Mouse (Mus musculus): Measurements from ENCODE around the gene Aym1. TPM values are rescaled to one million over a fixed set of nuclear protein-coding genes. Genes with fewer than 3 reads are reported as not detected.
A peak's percentile ranks its signal among the peaks of the same experiment; 100 is the strongest.

Aym1 gene
- polyA plus RNA-seq, 1 experiment = not detected

DNA sequence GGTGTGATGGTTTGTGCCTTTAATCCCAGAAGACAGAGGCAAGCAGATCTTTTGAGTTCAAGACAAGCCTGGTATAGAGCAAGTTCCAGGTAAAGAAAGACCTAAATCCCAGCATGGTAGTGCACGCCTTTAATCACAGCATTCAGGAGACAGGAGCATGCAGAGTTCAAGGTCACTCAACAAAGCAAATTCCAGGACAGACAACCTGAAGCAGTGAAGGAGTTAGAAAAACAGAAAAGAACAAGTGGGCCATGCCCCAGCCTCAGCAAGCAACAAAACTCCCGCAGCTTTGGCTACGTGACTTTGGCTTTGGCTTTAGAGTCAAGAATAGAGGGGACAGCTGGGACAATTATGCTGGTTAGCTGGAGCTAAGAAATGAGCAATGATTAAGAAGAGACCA, 26.9 kb upstream of the Aym1 start:
- WGBS = 72% methylated on average over 3 of the region's 3 CpGs
- H3K27ac ChIP-seq (ENCODE audit: insufficient read depth, low read depth, low read length) = no peak overlapping the region

DNA sequence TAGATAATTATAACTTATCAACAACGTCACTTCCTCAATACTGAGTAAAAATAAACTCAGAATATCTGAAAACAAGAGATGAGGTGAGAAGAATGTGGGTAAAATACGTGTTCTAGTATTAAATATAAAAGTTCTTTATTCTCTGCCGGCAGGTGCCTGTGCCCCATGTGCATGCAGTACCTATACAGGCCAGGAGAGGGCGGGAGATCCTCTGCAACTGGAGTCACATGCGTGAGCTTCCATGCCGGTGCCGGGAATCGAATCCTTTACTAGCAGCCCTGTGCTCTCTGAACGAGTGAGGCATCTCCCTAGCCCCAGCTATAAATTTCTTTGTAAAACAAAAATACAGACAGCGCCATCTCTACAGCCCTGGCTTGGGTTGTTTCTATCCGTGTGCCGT, 24.9 kb upstream of the Aym1 start:
- WGBS = 45% methylated on average over 12 of the region's 12 CpGs
- Histone ChIP-seq H3K27ac (ENCODE audit: insufficient read depth, low read depth, low read length) (no peak overlapping the region), H3K36me3 (ENCODE audit: control insufficient read depth, insufficient read depth, low read length) (no peaks in the 10 kb centered on the region), H3K4me1 (ENCODE audit: control insufficient read depth, insufficient read depth, insufficient read length, low read length) (no peaks in the 10 kb centered on the region), H3K4me3 (ENCODE audit: low read depth, low read length) (no peak overlapping the region), H3K27me3 (ENCODE audit: control insufficient read depth, insufficient read depth, low read length) (peaks cover 38% of the 10 kb centered on the region)
- TF ChIP-seq POLR2A (IDR thresholded peaks at IDR 0.05; ENCODE audit: low read depth, low read length) (no peak), CTCF (IDR thresholded peaks at IDR 0.05; ENCODE audit: extremely low read depth, insufficient read length, insufficient replicate concordance, low read depth, low read length) (peak; percentile 51; the same call in 1 of the 2 replicates)

More for the DNA sequence above, 26.9 kb upstream of the Aym1 start:
- Histone ChIP-seq H3K4me1 (ENCODE audit: control insufficient read depth, insufficient read depth, insufficient read length, low read length) (no peaks in the 10 kb centered on the region), H3K36me3 (ENCODE audit: control insufficient read depth, insufficient read depth, low read length) (no peaks in the 10 kb centered on the region), H3K27me3 (ENCODE audit: control insufficient read depth, insufficient read depth, low read length) (peaks cover 23% of the 10 kb centered on the region), H3K4me3 (ENCODE audit: low read depth, low read length) (no peak overlapping the region)
- no peak for TF ChIP-seq POLR2A (IDR thresholded peaks at IDR 0.05; ENCODE audit: low read depth, low read length)
- TF ChIP-seq CTCF (IDR thresholded peaks at IDR 0.05; ENCODE audit: extremely low read depth, insufficient read length, insufficient replicate concordance, low read depth, low read length) = no peak

DNA sequence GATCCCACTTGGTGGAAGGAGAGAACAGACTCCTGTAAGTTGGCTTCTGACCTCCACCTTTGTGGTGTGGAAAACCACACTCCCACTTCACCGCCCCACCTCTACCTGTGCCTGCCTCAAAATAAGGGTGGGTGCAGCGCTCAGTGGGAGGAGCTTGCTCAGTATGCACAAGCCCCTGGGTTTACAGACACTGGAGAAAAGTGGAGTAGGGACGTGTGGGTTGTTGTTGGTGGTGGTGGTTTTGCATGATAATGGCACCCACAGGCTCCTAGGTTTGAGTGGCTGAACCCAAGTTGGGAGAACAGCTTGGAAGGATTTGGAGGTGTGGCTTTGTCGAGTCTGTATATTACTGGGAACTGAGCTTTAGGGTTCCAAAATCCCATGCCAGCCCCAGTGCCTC, 24.2 kb upstream of the Aym1 start:
- Histone ChIP-seq H3K36me3 (ENCODE audit: control insufficient read depth, insufficient read depth, low read length) (no peaks in the 10 kb centered on the region), H3K27me3 (ENCODE audit: control insufficient read depth, insufficient read depth, low read length) (peaks cover 42% of the 10 kb centered on the region), H3K27ac (ENCODE audit: insufficient read depth, low read depth, low read length) (no peak overlapping the region), H3K4me1 (ENCODE audit: control insufficient read depth, insufficient read depth, insufficient read length, low read length) (no peaks in the 10 kb centered on the region), H3K4me3 (ENCODE audit: low read depth, low read length) (no peak overlapping the region)
- TF ChIP-seq POLR2A (IDR thresholded peaks at IDR 0.05; ENCODE audit: low read depth, low read length) (no peak), CTCF (IDR thresholded peaks at IDR 0.05; ENCODE audit: extremely low read depth, insufficient read length, insufficient replicate concordance, low read depth, low read length) (no peak)
- WGBS = 60% methylated on average over 4 of the region's 4 CpGs

DNA sequence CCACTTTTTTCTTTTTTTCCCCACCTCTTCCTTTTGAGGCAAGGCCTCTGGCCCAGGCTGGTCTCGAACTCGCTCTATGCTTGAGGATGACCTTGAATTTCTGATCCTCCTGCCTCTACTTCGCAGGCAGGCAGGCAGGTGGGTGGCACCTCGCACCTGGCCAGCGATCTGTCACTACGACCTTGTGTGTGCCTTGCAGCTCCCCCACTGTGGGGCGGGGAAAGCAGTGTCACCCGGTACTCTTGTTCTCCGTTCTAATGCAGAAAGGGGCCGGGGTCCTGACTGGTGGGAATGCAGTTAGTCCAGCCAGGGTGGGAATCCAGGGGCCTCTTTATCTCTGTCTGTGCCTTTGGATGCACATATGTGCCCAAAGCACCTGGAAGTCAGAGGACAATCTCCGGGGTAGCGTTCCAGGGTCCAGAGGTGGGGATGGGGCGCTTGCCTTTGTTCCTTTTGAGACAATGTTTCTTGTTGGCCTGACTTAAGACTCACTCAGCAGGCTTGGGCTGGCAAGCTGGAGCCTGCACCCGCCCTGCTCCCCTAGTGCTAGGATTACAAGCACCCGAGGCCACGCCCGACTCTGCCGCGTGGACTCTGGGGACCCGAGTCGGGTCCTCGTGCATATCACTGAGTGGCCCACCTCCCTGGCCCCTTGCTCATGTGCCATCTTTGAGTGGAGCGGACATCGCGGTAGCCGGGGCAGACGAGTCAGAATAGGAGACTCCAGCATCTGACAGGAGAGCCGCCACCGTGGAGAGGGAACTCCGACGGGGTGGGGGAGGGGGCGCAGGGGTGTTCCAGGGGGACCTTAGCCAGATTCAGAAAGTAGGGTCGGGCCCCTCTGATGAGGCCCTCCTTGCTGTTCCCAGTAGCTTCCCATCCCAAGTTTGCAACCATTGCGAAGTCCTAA, 22.2 kb upstream of the Aym1 start:
- Histone ChIP-seq H3K27me3 (ENCODE audit: control insufficient read depth, insufficient read depth, low read length) (peaks cover 42% of the 10 kb centered on the region), H3K4me1 (ENCODE audit: control insufficient read depth, insufficient read depth, insufficient read length, low read length) (no peaks in the 10 kb centered on the region), H3K27ac (ENCODE audit: insufficient read depth, low read depth, low read length) (no peak overlapping the region), H3K36me3 (ENCODE audit: control insufficient read depth, insufficient read depth, low read length) (no peaks in the 10 kb centered on the region), H3K4me3 (ENCODE audit: low read depth, low read length) (no peak overlapping the region)
- TF ChIP-seq POLR2A (IDR thresholded peaks at IDR 0.05; ENCODE audit: low read depth, low read length) (no peak), CTCF (IDR thresholded peaks at IDR 0.05; ENCODE audit: extremely low read depth, insufficient read length, insufficient replicate concordance, low read depth, low read length) (no peak)
- WGBS = 5% methylated on average over 34 of the region's 34 CpGs

DNA sequence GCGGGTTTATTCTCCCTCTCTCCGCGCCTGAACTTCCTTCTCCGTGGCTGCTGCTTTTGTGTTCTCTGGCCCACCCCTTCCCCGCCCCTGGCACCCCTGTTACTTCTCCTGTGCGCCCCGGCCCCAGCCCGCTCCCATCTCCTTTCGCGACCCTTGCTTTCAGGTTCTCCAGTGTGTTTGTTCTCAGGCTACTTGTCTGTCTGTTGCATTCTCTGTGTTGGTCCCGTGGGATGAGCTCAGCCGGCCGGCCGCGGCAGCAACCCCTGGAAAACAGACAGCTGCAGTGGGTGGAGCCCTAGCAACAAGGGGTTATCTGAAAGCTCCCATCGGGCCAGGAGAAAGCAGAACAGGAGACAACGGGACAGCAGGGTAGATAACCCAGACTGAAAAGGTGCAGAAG, 21.4 kb upstream of the Aym1 start:
- no peak overlapping the region for H3K4me3 ChIP-seq (ENCODE audit: low read depth, low read length)
- H3K4me1 ChIP-seq (ENCODE audit: control insufficient read depth, insufficient read depth, insufficient read length, low read length) = no peaks in the 10 kb centered on the region
- H3K27me3 ChIP-seq (ENCODE audit: control insufficient read depth, insufficient read depth, low read length) = peaks cover 42% of the 10 kb centered on the region
- no peaks in the 10 kb centered on the region for H3K36me3 ChIP-seq (ENCODE audit: control insufficient read depth, insufficient read depth, low read length)
- 4% methylated on average over 17 of the region's 17 CpGs for WGBS
- TF ChIP-seq CTCF (IDR thresholded peaks at IDR 0.05; ENCODE audit: extremely low read depth, insufficient read length, insufficient replicate concordance, low read depth, low read length) (no peak), POLR2A (IDR thresholded peaks at IDR 0.05; ENCODE audit: low read depth, low read length) (no peak)
- H3K27ac ChIP-seq (ENCODE audit: insufficient read depth, low read depth, low read length) = no peak overlapping the region

DNA sequence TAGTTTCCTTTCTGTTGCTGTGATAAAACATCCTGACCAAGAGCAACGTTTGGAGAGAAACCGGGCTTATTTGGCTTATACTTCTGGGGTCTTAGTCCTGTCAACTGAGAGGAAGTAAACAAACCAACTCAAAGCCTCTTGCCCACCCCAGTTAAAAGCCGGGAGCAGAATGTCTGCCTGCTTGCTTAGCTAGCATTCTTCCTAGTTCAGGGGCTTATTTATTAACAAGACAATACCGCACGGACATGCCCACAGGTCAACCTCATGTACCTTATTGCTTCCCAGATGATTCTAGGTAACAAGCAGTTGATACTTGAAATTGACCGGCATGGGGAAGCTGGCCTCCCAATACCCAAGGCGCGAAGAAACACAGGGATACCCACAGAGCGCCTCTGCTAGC, 20.8 kb upstream of the Aym1 start:
- Histone ChIP-seq H3K27me3 (ENCODE audit: control insufficient read depth, insufficient read depth, low read length) (peaks cover 42% of the 10 kb centered on the region), H3K4me1 (ENCODE audit: control insufficient read depth, insufficient read depth, insufficient read length, low read length) (no peaks in the 10 kb centered on the region), H3K36me3 (ENCODE audit: control insufficient read depth, insufficient read depth, low read length) (no peaks in the 10 kb centered on the region), H3K4me3 (ENCODE audit: low read depth, low read length) (no peak overlapping the region), H3K27ac (ENCODE audit: insufficient read depth, low read depth, low read length) (no peak overlapping the region)
- WGBS = 27% methylated on average over 9 of the region's 9 CpGs
- TF ChIP-seq CTCF (IDR thresholded peaks at IDR 0.05; ENCODE audit: extremely low read depth, insufficient read length, insufficient replicate concordance, low read depth, low read length) (no peak), POLR2A (IDR thresholded peaks at IDR 0.05; ENCODE audit: low read depth, low read length) (no peak)

DNA sequence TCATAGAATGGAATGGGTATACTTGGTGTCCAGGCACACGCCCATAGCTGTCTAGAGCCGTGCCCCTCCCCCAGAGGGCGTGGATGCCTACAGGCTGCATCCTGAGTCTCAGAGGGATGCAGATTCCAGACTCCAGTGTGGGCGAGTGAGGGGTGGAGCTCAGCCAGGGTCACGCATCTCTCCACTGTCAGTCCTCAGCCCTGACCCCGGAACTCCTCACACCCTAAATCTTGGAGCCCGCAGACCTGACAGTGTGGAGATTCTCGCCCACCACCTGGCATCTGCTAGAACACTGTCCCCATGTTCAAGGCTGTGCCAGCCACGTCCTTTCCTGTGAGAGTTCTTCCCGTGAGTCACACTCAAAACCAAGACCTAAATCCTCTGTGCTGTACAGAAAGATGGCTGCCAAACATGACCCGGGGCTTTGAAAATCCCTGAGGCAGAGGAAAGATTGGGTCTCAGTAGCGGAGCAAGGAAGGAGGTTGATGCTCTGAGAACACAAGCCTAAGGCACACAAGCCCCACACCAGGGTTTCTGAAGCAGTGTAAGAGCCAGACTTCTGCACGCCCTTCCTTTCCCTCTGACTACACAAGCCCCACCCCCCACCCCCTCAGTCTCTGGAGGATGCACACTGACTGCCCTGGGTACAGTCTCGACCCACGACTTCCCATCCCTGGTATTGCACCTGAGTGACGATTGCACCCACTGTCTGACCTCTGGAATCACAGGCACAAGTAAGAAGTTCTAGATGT, 12.3 kb upstream of the Aym1 start:
- Histone ChIP-seq H3K36me3 (ENCODE audit: control insufficient read depth, insufficient read depth, low read length) (no peaks in the 10 kb centered on the region), H3K27me3 (ENCODE audit: control insufficient read depth, insufficient read depth, low read length) (peaks cover 33% of the 10 kb centered on the region), H3K4me3 (ENCODE audit: low read depth, low read length) (no peak overlapping the region), H3K27ac (ENCODE audit: insufficient read depth, low read depth, low read length) (no peak overlapping the region), H3K4me1 (ENCODE audit: control insufficient read depth, insufficient read depth, insufficient read length, low read length) (no peaks in the 10 kb centered on the region)
- TF ChIP-seq POLR2A (IDR thresholded peaks at IDR 0.05; ENCODE audit: low read depth, low read length) (no peak), CTCF (IDR thresholded peaks at IDR 0.05; ENCODE audit: extremely low read depth, insufficient read length, insufficient replicate concordance, low read depth, low read length) (no peak)
- WGBS = 30% methylated on average over 16 of the region's 16 CpGs
